Mouse (Mus musculus) kidney, embryonic 15.5 days (tissue): ENCODE data around the gene Kcnip1. TPM values are rescaled to one million over a fixed set of nuclear protein-coding genes. Genes with fewer than 3 reads are reported as not detected.

Experiments
- ATAC-seq: fragments of 200-750 bp; cut with Nextera tagmentation; replicated peaks from 2 replicates; pipeline ENCODE4 v1.8.0; 2017; ENCODE audit warnings: moderate TSS enrichment; ENCODE audit not compliant: low FRiP score
- H3K27ac ChIP-seq: fragments of 300-500 bp; sonication (generic); 2 replicates; pipeline ENCODE4 v1.5.1; 2015; ENCODE audit warnings: mild to moderate bottlenecking, inconsistent platforms
- H3K27me3 ChIP-seq: fragments of 300-500 bp; sonication (generic); 2 replicates; pipeline ENCODE4 v1.6.1; 2015; ENCODE audit warnings: inconsistent platforms
- H3K36me3 ChIP-seq: fragments of 300-500 bp; sonication (generic); 2 replicates; pipeline ENCODE4 v1.6.1; 2015; ENCODE audit warnings: inconsistent platforms
- H3K4me1 ChIP-seq: fragments of 300-500 bp; sonication (generic); 2 replicates; pipeline ENCODE4 v1.6.1; 2015; ENCODE audit warnings: inconsistent platforms
- H3K4me2 ChIP-seq: fragments of 300-500 bp; sonication (generic); 2 replicates; pipeline ENCODE4 v1.6.1; 2015; ENCODE audit warnings: moderate library complexity, mild to moderate bottlenecking, inconsistent platforms
- H3K4me3 ChIP-seq: fragments of 300-500 bp; sonication (generic); replicated peaks from 2 replicates; pipeline ENCODE4 v1.5.1; 2015; ENCODE audit warnings: mild to moderate bottlenecking, inconsistent platforms
- H3K9ac ChIP-seq: fragments of 300-500 bp; sonication (generic); 2 replicates; pipeline ENCODE4 v1.6.1; 2015; ENCODE audit warnings: mild to moderate bottlenecking, inconsistent platforms
- H3K9me3 ChIP-seq: fragments of 300-500 bp; sonication (generic); replicated peaks from 2 replicates; pipeline ENCODE4 v1.6.1; 2016; ENCODE audit warnings: inconsistent platforms
- WGBS: fragments of 180-500 bp; shearing (Covaris S2); methylation state at CpG from one replicate; pipeline ENCODE4 v1.1.7; 2015; ENCODE audit warnings: mixed read lengths; 5-methylcytosine and 5-hydroxymethylcytosine counted together
- polyA plus RNA-seq: library from polyadenylated mRNA; unstranded; fragments of >200 nt; fragmentation: Nextera tagmentation; extraction: Ambion mirVana; gene quantifications from 2 replicates; pipeline ENCODE4 v1.2.1, GENCODE M21; 2015

Gene Kcnip1
- polyA plus RNA-seq, 1 experiment from 2014 or later, result 1.4 TPM

DNA sequence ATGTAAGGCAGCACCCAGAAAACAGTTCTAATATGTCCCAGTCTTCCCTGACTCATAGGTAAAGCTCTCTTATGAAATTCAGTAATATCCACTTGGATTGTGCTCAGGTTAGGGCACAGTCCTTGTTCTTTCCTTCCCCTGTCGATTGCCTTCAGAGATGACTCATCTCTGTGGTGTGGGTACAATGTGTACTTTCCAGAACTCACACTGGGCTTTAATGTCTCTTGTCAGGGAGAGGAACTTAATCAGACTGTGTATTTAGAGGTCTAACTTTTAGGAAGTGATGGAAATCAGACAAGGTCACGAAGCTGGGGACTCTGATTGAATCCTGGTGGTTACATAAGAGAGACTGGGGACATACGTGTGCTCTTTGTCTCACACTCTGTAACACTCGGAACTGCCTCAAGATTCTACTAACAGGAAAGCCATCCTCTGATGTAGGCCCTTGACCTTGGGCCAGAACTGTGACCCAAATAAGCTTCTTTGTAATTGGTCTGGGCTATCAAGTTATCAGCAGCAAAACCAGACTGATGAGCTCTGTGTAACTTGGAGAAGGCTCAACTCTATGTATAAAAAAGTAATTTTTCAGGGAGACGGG is 110.1 kb downstream of the Kcnip1 start:
- no peak for ATAC-seq
- Histone ChIP-seq H3K36me3 (no peaks in the 10 kb centered on the region), H3K9me3 (no peaks in the 10 kb centered on the region), H3K4me2 (no peak overlapping the region), H3K4me3 (no peak overlapping the region), H3K9ac (no peak overlapping the region), H3K4me1 (no peaks in the 10 kb centered on the region), H3K27me3 (no peaks in the 10 kb centered on the region), H3K27ac (no peak overlapping the region)
- WGBS, result 73% methylated on average over 5 of the region's 5 CpGs

DNA sequence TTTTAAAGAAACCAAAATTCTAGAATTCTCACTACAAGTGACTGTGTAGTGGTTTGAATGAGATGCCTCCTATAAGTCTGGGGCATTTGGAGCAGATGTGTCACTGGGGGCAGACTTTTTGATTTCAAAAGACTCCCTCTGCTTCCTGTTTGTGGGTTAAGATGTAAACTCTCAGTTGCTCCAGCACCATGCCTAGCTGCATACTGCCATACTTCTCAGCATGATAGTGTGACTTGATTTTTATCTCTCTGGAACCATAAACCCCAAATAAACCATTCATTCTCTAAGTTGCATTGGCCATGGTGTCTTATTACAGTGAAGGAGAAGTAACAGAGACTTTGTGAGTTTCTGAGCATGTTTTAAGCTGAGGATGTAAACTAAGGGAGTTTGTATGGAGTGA is 118.0 kb downstream of the Kcnip1 start:
- no peak overlapping the region for H3K4me3 ChIP-seq
- no peak overlapping the region for H3K27ac ChIP-seq
- ATAC-seq, result no peak
- no peaks in the 10 kb centered on the region for H3K9me3 ChIP-seq
- H3K4me1 ChIP-seq, result peaks cover 16% of the 10 kb centered on the region
- no peak overlapping the region for H3K9ac ChIP-seq
- no peaks in the 10 kb centered on the region for H3K27me3 ChIP-seq
- no peak overlapping the region for H3K4me2 ChIP-seq
- H3K36me3 ChIP-seq, result no peaks in the 10 kb centered on the region

DNA sequence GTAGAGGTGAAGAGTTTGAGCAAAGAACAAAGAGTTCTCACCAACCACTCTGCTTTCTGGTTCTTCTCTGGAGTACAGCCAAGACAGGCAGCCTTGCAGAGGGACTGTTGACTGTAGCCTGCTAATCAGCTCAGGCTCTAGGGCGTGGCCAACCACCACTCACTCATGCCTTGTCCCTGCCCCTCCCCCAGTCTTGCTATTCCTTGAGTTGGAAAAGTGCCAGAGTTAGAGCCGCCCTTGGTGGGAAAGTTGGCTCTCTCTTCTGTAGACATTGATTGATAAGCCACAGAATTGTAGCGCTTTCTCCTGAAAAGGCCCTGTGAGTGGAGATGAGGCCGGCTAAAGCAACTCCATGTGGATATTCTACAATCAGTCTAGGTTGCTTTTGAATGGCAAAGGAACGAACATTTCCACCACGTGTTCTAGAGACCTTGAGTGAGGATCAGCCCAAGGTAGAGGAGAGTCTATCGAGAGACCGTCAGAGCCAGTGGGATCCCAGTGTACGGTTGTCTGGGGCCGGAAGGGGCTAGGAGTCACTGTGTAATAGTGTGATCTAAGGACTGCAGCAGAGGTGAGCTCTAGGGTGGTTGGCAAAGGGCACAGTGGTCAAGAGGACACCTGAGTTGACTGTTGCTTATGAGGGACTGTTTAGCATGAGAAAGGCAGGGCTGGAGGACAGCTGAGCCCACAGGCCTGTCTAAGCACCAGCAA is 119.7 kb downstream of the Kcnip1 start:
- Histone ChIP-seq H3K27ac (0 out of 2 replicates have a peak overlapping the region, but pooled peaks have one; percentile 48), H3K36me3 (no peaks in the 10 kb centered on the region), H3K9me3 (no peaks in the 10 kb centered on the region), H3K4me1 (peaks cover 16% of the 10 kb centered on the region), H3K4me2 (no peak overlapping the region), H3K4me3 (no peak overlapping the region), H3K27me3 (no peaks in the 10 kb centered on the region), H3K9ac (no peak overlapping the region)
- peak; percentile 67 for ATAC-seq
- 62% methylated on average over 10 of the region's 10 CpGs for WGBS

DNA sequence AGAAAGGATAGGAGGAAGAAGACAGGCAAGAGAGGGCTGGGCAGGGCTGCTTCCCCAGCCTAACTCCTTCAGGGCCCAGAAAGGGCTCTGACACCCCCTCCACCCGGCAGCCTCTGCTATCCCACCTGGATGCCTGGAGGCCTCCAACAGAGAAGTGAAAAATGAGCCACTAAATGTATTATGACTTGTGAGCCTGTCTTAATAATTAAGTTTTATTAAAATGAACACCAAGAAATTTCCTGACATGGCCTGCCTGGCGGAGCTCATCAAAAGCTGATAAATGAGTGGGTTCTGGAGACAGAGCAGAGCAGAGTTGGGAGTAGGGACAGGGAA is 120.3 kb downstream of the Kcnip1 start:
- WGBS, result 63% methylated on average over 2 of the region's 2 CpGs
- H3K36me3 ChIP-seq, result no peaks in the 10 kb centered on the region
- no peak overlapping the region for H3K4me3 ChIP-seq
- H3K27me3 ChIP-seq, result no peaks in the 10 kb centered on the region
- no peak overlapping the region for H3K4me2 ChIP-seq
- H3K9me3 ChIP-seq, result no peaks in the 10 kb centered on the region
- ATAC-seq, result peak; percentile 29; the same call in 1 of the 2 replicates
- H3K27ac ChIP-seq, result peak overlapping the region; percentile 48; the same call in 1 of the 2 replicates
- peaks cover 16% of the 10 kb centered on the region for H3K4me1 ChIP-seq
- no peak overlapping the region for H3K9ac ChIP-seq

DNA sequence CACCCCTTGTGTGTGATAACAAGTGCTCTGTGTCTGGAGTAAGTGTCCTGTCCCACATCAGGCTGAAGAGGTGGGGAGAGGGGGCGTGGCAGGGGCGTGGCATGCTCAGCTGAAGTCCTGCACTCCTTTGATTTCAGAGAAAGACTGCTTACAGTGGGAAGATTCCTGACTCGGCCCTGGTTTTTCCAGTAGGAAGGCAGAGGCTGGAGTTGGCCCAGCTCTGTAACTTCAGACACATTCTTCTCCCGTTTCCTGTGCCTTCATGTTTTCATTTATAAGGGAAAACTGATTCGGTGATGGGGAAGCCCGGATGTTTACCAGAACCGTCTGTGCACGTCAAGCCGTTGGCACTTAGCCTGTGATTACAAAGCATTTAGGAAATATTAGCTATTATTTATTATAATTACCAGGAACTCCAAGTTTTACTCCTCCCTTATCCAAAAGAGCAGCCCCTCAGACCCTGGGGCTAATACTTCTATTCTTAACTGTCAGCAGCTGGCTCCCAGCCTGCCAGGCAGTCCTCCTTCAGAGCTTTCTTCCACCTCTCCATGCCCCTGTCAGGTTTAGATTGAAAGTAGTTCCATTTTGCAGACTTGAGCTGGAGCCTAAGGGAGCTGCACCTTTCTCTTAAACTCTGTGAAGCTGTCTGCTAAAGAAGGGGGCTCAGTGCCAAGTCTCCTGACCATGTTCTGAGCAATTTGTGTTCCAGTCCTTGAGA is 120.8 kb downstream of the Kcnip1 start:
- H3K9me3 ChIP-seq, result no peaks in the 10 kb centered on the region
- H3K27me3 ChIP-seq, result no peaks in the 10 kb centered on the region
- H3K36me3 ChIP-seq, result no peaks in the 10 kb centered on the region
- 30% methylated on average over 9 of the region's 9 CpGs for WGBS
- peak overlapping the region; percentile 51; the same call in 1 of the 2 replicates for H3K27ac ChIP-seq
- H3K4me3 ChIP-seq, result no peak overlapping the region
- H3K4me1 ChIP-seq, result peaks cover 16% of the 10 kb centered on the region
- ATAC-seq, result 0 out of 2 replicates have a peak, but pooled peaks have one; percentile 40
- H3K4me2 ChIP-seq, result no peak overlapping the region
- no peak overlapping the region for H3K9ac ChIP-seq

DNA sequence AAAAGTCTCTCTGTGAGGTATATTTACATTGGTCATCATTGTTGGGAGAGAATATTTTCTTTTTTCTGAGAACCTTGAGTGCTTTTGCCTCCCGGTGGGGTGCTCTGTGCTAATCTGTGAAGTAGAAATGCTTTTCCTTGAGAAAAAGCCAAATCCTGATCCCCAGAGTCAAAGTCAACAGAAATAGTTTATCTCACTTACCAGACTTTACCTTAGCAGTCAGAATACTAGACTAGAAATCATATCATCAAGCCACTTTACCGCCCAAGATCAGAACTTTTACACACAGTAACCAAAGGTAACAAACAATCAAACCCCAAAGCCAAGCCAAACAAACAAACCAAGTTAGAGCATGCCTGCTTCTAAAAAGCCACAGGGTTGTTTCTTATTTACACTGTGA is 122.7 kb downstream of the Kcnip1 start:
- Histone ChIP-seq H3K36me3 (no peaks in the 10 kb centered on the region), H3K27ac (no peak overlapping the region), H3K4me1 (peaks cover 16% of the 10 kb centered on the region), H3K9me3 (no peaks in the 10 kb centered on the region), H3K9ac (no peak overlapping the region), H3K4me2 (no peak overlapping the region), H3K27me3 (no peaks in the 10 kb centered on the region), H3K4me3 (no peak overlapping the region)
- WGBS, result 86% methylated on average over 2 of the region's 2 CpGs
- no peak for ATAC-seq

DNA sequence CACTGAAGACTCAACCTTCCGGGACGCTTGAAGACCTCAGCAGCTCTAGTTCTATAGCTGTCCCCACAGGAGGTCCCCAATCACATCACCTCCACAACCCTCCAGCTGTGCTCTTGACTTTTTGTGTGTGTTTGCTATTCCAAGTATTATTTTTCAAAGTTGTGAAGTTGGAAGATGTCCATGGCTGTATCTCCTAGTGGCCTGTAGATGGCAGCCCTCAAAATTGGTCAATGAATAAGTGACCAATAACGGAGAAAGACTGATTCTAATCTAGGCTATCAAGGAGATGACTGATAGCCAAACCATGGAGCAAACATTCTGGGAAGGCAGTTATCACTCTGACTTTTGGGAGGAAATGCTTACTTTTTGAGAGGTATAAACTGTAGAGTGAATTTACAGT is 123.4 kb downstream of the Kcnip1 start:
- no peak overlapping the region for H3K9ac ChIP-seq
- no peaks in the 10 kb centered on the region for H3K27me3 ChIP-seq
- no peak overlapping the region for H3K27ac ChIP-seq
- 70% methylated on average over 3 of the region's 3 CpGs for WGBS
- H3K4me1 ChIP-seq, result peaks cover 16% of the 10 kb centered on the region
- H3K4me3 ChIP-seq, result no peak overlapping the region
- ATAC-seq, result no peak
- H3K36me3 ChIP-seq, result no peaks in the 10 kb centered on the region
- H3K9me3 ChIP-seq, result no peaks in the 10 kb centered on the region
- H3K4me2 ChIP-seq, result no peak overlapping the region

DNA sequence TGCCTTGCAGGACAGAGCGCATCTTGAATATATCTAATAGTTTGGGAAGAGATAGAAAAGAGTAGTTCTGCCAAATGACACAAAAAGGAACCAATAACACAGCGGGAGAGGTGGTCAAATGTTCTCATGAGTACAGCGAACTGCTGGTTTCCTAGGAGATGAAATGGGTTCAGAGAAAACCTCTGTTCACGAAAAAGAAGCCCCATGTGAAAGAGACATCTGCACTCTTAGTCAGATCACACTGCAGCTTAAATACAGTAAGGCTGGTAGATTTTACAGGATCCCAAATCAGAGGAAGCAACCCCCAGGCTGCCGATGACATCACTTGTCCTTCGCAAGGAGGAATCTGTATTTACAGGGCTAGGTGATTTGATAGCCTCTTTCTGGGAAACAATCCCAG is 126.2 kb downstream of the Kcnip1 start:
- H3K4me2 ChIP-seq, result no peak overlapping the region
- no peak overlapping the region for H3K4me3 ChIP-seq
- no peaks in the 10 kb centered on the region for H3K27me3 ChIP-seq
- H3K27ac ChIP-seq, result no peak overlapping the region
- no peak for ATAC-seq
- H3K9me3 ChIP-seq, result no peaks in the 10 kb centered on the region
- peaks cover under 1% of the 10 kb centered on the region; the same call in 1 of the 2 replicates for H3K4me1 ChIP-seq
- no peak overlapping the region for H3K9ac ChIP-seq
- no peaks in the 10 kb centered on the region for H3K36me3 ChIP-seq
- WGBS, result 74% methylated on average over 6 of the region's 6 CpGs

DNA sequence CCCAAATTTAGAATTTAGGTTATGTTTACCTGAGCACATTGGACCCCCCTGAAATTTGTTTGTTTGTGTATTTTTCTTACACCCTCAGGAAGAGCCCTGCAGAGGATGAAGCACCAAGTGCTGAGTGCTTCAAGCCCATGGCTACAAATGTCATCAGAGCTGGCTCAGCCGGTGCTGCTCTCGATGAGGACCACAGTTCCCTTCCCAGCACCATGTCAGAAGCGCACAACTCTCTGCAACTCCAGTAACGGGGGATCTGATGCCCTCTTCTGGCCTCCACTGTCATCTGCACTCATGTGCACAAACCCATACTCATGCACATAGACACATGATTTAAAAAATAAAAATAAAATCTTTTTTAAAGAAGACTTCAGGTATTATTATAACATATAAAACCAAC is 128.7 kb downstream of the Kcnip1 start:
- H3K4me1 ChIP-seq, result 0 out of 2 replicates have a peak, but pooled peaks cover 3% of the 10 kb centered on the region
- WGBS, result 96% methylated on average over 4 of the region's 4 CpGs
- no peaks in the 10 kb centered on the region for H3K9me3 ChIP-seq
- H3K4me2 ChIP-seq, result no peak overlapping the region
- H3K4me3 ChIP-seq, result no peak overlapping the region
- H3K9ac ChIP-seq, result no peak overlapping the region
- no peaks in the 10 kb centered on the region for H3K36me3 ChIP-seq
- ATAC-seq, result no peak
- no peak overlapping the region for H3K27ac ChIP-seq
- H3K27me3 ChIP-seq, result no peaks in the 10 kb centered on the region

DNA sequence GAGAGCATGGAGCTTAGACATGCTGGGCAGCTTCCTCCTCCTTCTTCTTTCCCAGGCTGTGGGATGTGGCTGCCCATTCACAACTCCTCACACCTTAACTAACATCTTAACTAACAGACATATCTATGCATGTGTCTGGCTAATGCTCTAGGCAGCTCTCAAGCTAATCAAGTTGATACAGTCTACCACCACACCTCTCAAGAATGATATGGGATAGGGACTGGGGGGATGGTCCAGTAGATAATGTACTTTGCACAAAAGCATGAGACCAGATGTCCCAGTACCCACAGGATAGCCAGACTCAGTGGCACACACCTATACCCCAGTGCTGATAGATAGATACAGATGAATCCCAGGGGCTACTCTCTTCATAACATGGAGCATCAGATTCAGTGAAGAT is 131.1 kb downstream of the Kcnip1 start:
- no peaks in the 10 kb centered on the region for H3K9me3 ChIP-seq
- H3K27ac ChIP-seq, result no peak overlapping the region
- H3K27me3 ChIP-seq, result no peaks in the 10 kb centered on the region
- H3K9ac ChIP-seq, result no peak overlapping the region
- no peak overlapping the region for H3K4me2 ChIP-seq
- H3K4me1 ChIP-seq, result 0 out of 2 replicates have a peak, but pooled peaks cover 3% of the 10 kb centered on the region
- ATAC-seq, result no peak
- H3K4me3 ChIP-seq, result no peak overlapping the region
- no peaks in the 10 kb centered on the region for H3K36me3 ChIP-seq

DNA sequence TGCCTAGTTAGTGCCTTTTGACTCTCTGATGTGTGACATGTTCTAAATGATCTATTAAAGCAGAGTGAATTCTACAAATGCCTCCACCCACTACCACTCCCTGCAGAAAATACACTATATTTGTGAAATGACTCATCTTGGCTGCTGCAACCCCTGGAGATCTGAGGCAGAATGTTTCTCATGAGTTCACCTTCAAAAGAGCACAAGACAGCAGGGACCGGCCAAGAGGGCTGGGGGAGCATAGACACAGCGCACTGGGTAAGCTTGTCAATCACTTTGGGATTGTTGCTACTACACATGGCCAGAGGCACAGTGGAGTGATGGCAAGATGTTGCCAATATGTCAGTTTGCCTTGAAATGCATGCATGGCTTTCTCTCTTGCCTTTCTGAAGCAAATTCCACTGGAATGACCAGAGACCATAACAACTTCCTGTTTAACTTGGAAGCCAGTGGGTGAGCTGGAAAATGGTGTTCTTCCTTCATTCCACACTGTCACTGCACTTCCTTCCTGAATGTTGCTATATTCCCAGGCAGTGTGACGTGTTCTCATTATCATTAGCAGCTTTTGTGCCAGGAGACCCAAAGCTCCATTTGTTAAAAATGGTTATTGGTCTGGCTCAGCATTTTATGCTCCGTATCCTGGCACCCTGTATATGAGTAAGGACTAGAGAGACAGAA is 131.9 kb downstream of the Kcnip1 start:
- no peak overlapping the region for H3K4me3 ChIP-seq
- H3K27me3 ChIP-seq, result no peaks in the 10 kb centered on the region
- H3K9ac ChIP-seq, result no peak overlapping the region
- no peak for ATAC-seq
- no peak overlapping the region for H3K27ac ChIP-seq
- H3K4me1 ChIP-seq, result 0 out of 2 replicates have a peak, but pooled peaks cover 3% of the 10 kb centered on the region
- WGBS, result 69% methylated on average over 4 of the region's 4 CpGs
- no peaks in the 10 kb centered on the region for H3K36me3 ChIP-seq
- H3K9me3 ChIP-seq, result no peaks in the 10 kb centered on the region
- H3K4me2 ChIP-seq, result no peak overlapping the region

DNA sequence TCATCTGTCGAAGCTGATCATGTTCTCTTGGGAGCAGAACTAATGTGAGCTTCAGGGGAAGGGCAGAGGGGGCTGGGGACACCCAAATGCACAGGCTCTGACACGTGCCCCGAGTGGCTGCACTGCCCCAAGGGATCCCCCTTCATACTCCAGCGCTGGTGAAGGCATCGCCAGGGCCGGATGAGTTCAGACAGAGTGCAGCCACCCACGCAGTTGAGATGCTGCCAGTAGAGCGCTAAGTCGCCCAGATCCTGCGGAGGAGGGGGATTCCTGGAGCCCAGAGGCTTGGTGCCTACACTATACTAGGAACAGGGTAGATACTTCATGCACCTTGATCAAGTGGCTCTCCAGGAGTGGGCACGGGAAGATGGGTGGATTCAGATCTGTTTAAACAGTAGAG is 143.3 kb downstream of the Kcnip1 start:
- Histone ChIP-seq H3K4me1 (peaks cover 9% of the 10 kb centered on the region), H3K9ac (no peak overlapping the region)

More for the DNA sequence above, 143.3 kb downstream of the Kcnip1 start:
- WGBS, result 19% methylated on average over 11 of the region's 11 CpGs
- Histone ChIP-seq H3K9me3 (no peaks in the 10 kb centered on the region), H3K4me2 (no peak overlapping the region), H3K27me3 (peaks cover 27% of the 10 kb centered on the region), H3K4me3 (no peak overlapping the region), H3K36me3 (no peaks in the 10 kb centered on the region), H3K27ac (no peak overlapping the region)
- peak; percentile 84 for ATAC-seq
